Mouse (Mus musculus) natural killer cell, adult 2 months (primary cell): ENCODE results near the gene Ints5.
"Not testable (repeated sequence)": the region's sequence is repeated elsewhere in the genome, so short reads cannot be mapped to it uniquely, and the experiment has no call there.

Source experiments
- DNase-seq, 2 experiments: peaks; one replicate each; pipeline ENCODE4 v3.0.0; 2022; ENCODE audit warnings: low spot score in 2 of 2

The Ints5 gene

GRCm38 (mm10) chr19:8892829-8893766, at the start of gene Ints5:
Ints5 (plus strand) TSS chr19:8893005.
- DNase-seq, result peak; percentile 75 to 85

DNA sequence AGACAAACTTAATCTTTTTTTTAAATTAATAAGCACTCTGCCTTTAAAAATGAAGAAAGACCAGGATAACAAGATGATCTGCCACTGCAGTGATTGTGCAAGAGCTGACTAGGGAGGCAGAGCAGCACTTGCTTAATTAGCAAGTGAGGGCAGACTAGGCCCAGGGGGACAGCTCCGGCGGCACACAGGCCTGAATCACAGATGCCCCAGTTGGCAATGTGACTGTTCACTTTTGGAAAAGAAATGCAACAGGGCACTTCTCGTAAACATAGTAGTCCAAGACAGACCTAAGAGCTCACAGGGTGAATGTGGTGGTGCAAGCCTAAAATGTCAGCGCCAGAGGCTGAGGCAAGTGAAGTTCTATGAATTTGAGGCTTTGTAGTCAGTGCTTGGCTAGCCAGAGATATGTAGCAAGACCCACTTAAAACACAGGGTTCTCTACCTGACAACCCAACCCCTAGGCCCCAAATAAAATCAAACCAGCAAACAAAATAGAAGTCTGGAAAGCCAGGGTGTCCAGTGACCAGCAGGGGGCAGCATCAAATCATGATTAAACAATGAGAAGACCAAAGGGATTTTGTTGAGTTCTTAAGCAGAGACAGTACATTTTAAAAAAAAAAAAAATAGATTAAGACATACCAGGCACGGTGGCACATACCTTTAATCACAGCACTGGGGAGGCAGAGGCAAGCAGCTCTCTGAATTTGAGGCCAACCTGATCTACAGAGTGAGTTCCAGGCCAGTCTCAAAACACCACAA, 48.3 kb upstream of the Ints5 start:
- peak; percentile 73 to 81 for DNase-seq

- no peak for DNase-seq
Measured at GRCm38 (mm10) chr19:8848356-8848755, 44.4 kb upstream of the Ints5 start.

GRCm38 (mm10) chr19:8850402-8850901, 42.4 kb upstream of the Ints5 start, which contains the start of gene Lrrn4cl:
Lrrn4cl (plus strand) TSS chr19:8850768.
- DNase-seq, result no peak

DNA sequence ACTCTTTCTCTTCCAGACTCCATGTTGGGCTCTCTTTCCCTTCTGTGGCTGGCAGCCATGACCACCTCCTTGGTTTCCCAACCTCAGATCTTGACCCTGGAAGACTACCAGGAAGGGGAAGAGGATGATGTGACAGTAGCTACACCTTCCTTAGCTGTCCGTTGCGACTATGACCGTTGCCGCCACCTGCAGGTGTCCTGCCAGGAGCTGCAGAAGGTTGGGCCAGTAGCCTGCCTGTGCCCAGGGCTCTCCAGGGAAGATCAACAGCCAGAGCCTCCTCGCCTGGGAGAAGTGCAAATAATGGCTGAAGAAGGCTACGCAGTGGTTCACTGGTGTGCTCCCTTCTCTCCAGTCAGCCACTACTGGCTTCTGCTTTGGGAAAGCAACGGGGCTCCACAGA, 41.2 kb upstream of the Ints5 start:
- no peak for DNase-seq

DNA sequence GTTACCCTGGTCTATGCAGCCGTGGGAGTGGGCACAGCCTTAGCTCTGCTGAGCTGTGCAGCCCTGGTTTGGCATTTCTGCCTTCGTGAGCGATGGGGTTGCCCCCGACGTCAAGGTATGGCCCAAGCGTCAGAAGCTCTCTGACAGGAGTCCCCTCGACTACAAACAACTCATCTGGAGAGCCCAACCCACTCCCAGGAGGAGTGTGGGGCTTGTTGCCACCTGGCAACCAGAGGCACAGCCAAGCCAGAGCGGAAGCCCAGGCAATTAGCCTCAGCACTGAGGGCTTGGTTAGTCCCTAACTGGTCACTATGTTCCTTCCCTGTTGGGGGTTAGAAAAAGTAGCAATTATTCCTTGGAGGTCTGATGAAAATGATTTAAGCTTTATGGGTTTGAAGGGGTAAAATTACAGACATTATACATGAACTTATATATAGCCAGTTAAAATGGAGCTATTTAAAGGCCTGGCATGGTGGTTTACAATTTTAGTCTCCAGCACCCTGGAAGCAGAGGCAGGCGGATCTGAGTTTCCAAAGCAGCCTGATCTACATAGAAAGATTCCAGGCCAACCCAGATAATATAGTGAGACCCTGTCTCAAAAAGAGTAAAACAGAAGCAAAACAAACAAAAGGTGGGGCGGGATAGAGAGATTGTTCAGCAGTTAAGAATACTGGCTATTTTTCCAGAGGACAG, 40.4 kb upstream of the Ints5 start:
- no peak for DNase-seq

GRCm38 (mm10) chr19:8853117-8853516, 39.7 kb upstream of the Ints5 start:
- no peak for DNase-seq

DNA sequence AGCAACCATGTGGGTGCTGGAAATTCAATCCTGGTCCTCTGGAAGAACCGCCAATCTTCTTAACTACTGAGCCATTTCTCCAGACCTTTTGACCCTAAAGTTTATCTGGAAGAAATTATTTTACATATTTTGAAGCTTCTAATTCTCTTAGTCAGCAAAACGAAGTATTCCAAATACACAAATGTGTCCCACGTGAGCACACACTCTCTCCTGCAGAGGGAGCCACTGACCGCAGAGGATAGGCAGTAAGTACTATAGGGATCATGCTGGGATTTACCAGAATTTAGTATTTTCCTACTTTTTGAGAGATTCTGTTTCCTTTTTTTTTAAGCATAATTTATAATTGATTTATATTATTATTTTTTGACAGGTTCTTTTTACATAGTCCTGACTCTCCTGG, 35.1 kb upstream of the Ints5 start:
- DNase-seq, result no peak

- peak; percentile 33 to 44 for DNase-seq
Measured at GRCm38 (mm10) chr19:8859018-8859417, 33.8 kb upstream of the Ints5 start.

- no peak for DNase-seq
Measured at GRCm38 (mm10) chr19:8864265-8864664, 28.5 kb upstream of the Ints5 start.

DNA sequence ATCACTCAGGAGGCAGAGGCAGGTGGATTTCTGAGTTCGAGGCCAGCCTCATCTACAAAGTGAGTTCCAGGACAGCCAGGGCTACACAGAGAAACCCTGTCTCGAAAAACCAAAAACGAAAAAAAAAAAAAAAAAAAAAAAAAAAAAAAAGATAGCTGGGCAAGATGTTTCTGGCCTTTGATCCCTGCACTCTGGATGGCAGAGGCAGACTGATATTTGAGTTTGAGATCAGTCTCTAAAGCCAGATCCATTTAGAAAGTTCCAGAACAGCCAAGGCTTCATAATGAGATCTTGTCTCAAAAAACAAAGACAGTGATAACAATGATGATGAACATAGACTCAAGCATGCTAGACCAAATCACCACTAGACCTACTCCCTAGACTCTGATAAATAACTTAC, 22.4 kb upstream of the Ints5 start:
- DNase-seq, result not testable (repeated sequence)

DNA sequence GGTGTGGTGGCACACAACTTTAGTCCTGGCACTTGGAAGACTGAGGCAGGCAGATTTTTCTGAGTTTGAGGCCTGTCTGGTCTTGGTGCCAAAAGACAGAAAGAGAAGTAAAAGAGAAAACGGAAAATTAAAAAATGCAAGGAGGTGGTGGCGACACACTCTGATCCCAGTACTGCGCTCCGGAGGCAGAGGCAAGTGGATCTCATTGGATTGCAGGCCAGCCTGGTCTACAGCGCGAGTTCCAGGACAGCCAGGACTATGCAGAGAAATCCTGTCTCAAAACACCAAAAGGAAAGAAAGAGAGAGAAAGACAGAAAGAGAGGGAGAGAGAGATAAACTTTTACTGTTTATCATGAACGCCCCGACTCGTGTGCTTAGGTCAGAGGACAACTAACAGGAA, 22.0 kb upstream of the Ints5 start:
- DNase-seq, result no peak

DNA sequence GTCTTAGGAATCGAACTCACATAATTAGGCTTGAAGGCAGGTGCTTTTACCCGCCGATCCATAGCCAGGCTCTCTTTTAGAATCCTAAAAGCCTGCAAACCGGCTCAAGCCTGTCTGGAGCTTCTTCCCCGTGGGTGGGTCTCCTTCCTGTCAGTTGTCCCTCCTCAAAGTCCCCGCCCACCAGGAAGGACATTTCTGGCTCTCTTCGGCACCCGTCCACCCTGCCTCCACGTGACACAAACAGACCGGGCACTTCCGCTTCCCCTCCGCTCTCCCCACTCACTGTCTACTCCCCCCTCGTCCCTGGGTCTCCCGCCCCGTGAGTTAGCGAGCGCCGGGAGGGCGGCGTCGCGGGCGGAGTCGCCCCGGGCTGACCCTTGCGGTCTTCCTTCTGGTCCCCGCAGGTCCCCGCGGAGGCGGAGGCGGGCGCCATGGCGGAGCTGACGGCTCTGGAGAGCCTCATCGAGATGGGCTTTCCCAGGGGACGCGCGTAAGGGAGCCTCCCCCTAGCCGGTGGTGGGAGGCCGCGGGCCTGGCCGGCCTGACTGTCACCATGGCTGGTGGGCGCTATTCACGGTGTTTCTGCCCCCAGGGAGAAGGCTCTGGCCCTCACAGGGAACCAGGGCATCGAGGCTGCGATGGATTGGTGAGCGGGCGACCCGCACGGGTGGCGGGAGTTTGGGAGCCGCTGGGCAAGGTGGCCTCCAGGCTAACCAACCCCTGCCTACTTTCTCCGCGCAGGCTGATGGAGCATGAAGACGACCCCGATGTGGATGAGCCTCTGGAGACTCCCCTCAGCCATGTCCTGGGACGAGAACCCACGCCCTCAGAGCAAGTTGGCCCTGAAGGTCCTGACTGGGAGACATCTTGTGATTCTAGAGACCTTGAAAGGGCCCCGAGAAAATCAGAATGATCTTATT, 21.3 kb upstream of the Ints5 start, which contains the start of gene Ubxn1:
TSS of gene Ubxn1 (plus strand) at position 230 of the 920 bp plus-strand sequence.
- peak; percentile 94 to 95 for DNase-seq

DNA sequence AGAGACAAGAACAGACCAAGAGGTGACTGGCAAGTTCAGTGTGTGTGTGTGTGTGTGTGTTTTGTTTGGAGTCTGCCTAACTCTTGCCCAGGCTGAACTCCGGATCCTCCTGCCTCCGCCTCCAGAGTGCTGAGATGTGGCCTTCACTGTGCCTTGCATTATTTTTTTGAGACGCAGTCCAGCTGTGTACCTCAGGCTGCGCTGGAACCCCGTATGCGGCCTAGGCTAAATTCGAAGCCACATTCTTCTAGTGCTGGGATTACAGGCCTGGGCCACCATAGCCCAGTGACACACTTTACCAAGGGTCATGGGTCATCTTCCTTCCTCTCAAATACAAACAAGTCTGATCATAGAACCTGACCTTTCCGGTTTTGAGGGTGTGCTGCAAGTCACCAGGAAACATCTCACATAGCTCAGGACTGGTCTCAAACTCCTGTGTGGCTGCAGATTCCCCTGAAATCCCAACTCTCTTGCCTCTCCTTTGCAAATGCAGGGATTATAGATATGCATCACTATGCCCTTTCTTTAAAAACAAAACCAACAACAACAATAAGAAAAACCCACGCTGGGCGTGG, 20.5 kb upstream of the Ints5 start:
- no peak for DNase-seq

GRCm38 (mm10) chr19:8875031-8875430, 17.8 kb upstream of the Ints5 start:
- no peak for DNase-seq

DNA sequence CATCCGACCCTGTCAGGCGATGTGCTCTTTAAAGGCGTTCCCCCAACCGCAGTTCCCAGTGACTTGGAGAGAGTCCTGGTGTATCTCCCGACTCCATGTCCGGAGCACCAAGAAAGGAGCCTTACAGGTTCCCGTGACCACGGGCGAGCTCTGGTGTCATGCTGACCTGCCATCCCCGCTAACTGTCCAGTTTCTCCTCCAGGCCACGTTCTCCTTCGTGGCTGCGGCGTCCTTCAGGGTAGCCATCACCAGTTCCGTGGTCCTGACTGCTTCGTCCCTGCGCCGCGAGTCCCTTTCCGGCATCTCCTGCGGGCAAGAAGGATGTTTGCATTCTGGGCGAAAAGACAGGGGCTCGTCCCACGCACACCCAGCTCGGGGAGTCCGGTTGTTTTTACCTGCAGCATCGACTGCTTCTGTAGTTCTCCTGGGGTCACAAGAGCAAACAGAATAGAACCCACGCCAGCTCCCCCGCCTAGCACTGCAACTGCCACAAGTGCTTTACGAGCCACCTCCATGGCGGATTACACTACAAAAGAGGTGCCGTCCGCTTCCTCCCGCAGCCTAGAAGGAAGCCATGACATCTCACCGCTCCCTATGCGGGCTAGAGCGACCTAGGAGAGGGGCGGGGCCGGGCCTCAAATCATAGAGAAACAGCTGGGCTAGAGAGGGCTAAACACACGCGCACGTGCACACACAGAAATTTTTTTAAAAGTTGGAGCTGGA, 12.3 kb upstream of the Ints5 start, which contains the start of gene Uqcc3:
TSS of gene Uqcc3 (minus strand) at position 613 of the 723 bp plus-strand sequence.
- DNase-seq, result peak; percentile 88 to 92

DNA sequence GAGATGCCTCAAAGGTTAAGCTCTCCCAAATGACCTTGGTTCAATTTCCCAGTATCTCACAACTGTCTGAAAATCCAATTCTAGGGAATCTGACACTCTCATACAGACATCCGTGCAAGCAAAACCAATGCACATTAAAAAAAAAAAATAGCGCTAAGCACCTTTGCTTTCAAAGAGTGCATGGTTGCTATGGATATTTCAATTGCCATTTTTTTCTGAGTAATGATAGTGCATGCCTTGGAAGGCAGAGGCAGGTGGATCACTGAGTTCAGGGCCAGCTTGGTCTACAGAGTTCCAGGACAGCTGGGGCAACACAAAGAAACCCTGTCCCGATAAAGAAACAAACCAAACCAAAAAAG, 11.8 kb upstream of the Ints5 start:
- DNase-seq, result no peak

DNA sequence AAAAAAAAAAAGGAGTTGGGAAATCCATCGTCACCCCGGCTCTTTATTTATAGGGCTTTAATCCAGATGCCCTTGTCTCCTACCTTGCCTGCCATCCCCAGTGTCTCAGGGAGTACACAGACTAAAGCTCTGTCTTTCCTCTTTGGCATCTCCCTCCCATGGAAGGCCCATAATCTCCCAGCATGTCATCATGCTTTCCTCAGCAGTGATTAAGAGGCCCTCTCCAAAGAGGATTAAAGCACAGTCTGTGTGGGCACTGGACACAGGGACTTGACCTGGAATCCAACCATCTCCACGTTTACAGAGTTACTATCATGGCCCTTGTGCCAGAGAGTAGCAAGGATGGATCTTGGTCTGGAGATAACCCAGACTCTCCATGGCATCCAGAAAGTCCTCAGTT, 9.2 kb upstream of the Ints5 start, which contains the start of the genes Lbhd1 and Gm49403:
TSS of gene Lbhd1 (plus strand) at position 117 of the 400 bp plus-strand sequence.
TSS of gene Gm49403 (plus strand) at position 315 of the 400 bp plus-strand sequence.
- no peak for DNase-seq

DNA sequence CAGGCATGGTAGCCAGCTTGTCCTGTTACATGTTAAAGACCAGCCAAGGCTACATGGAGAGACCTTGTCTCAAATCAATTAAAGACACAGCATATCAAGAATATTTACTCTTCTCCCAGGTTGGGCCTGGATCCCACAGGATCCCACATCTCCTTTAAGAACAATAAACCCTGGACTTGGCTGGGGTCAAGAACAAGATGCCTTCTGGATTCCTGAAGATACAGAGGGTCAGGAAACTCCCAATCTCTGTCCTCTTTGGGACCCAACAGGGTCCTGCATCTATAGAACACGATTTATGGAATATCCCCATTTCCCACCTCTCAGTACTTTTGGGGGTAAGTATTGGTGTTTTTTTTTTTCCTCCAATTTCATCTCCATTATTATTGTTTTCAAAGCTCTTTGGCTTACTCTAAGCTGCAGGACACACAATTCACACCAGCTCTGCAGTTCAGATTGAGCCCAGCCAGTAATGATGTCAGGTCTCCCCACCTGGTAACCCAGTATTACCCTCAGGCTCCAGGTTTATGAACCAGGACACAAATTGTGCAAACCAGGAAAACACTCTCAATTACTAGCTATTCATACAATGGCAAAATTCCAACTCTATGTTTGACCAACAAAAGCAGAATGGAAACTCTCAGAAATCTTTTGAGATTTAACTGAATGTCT, 5.8 kb upstream of the Ints5 start:
- no peak for DNase-seq
